Mouse (Mus musculus) bone marrow, adult 2 months (tissue): ENCODE data around the gene Vps26b. TPM values are rescaled to one million over a fixed set of nuclear protein-coding genes. Genes with fewer than 3 reads are reported as not detected.

Experiments used
- H3K27ac ChIP-seq: fragments of 200-500 bp; 2 replicates; pipeline ENCODE4 v1.5.1; 2012; ENCODE audit warnings: low read depth, mild to moderate bottlenecking, control low read depth, inconsistent platforms, low read length; ENCODE audit not compliant: control insufficient read depth, poor library complexity, insufficient read depth
- H3K4me1 ChIP-seq: fragments of 200-500 bp; 2 replicates; pipeline ENCODE4 v1.6.1; 2011; ENCODE audit warnings: low read length; ENCODE audit not compliant: control insufficient read depth, insufficient read depth
- H3K4me3 ChIP-seq: fragments of 200-500 bp; replicated peaks from 2 replicates; pipeline ENCODE3; 2011; ENCODE audit warnings: mild to moderate bottlenecking, low read depth, low read length, control low read depth; ENCODE audit not compliant: control insufficient read depth
- CTCF ChIP-seq: fragments of 200-500 bp; IDR thresholded peaks from 2 replicates; pipeline ENCODE4 v1.5.1; 2011; ENCODE audit warnings: low read length, control low read depth; ENCODE audit not compliant: control insufficient read depth, insufficient read depth
- POLR2A ChIP-seq: fragments of 200-500 bp; IDR thresholded peaks from 2 replicates; pipeline ENCODE4 v1.6.1; 2011; ENCODE audit warnings: low read depth, mild to moderate bottlenecking, control low read depth, low read length, borderline replicate concordance; ENCODE audit not compliant: control insufficient read depth
- whole genome bisulfite sequencing: fragments of 180-500 bp; shearing (Covaris S2); methylation state at CpG from one replicate; pipeline ENCODE4 v1.1.7; 2018; 5-methylcytosine and 5-hydroxymethylcytosine counted together
- polyA plus RNA-seq: library from polyadenylated mRNA; stranded (reverse); fragments of >200 nt; gene quantifications from 2 replicates; pipeline ENCODE4 v1.2.4, GENCODE M21; 2011; ENCODE audit warnings: low replicate concordance; ENCODE audit not compliant: missing spikeins, insufficient read depth, insufficient read length

Vps26b gene
- polyA plus RNA-seq, 1 experiment, result 17.7 TPM

- TF ChIP-seq CTCF, result no peak
- 0 out of 2 replicates have a peak, but pooled peaks have one; percentile 8 for TF ChIP-seq POLR2A
- under 1% methylated on average over 35 of the region's 35 CpGs for WGBS
- Histone ChIP-seq H3K4me1 (no peaks in the 10 kb centered on the region; the same call in 1 of the 2 replicates), H3K4me3 (peak within 1 kb of the TSS; percentile 90), H3K27ac (peak within 1 kb of the TSS; percentile 12)
Observed at GRCm38 (mm10) chr9:26999461-27000395, 30.1 kb downstream of the Vps26b start, which contains the start of the genes Acad8 and Thyn1. Gene Acad8, minus strand, starts transcription at chr9:26999566. Gene Thyn1, plus strand, starts transcription at chr9:26999710.

DNA sequence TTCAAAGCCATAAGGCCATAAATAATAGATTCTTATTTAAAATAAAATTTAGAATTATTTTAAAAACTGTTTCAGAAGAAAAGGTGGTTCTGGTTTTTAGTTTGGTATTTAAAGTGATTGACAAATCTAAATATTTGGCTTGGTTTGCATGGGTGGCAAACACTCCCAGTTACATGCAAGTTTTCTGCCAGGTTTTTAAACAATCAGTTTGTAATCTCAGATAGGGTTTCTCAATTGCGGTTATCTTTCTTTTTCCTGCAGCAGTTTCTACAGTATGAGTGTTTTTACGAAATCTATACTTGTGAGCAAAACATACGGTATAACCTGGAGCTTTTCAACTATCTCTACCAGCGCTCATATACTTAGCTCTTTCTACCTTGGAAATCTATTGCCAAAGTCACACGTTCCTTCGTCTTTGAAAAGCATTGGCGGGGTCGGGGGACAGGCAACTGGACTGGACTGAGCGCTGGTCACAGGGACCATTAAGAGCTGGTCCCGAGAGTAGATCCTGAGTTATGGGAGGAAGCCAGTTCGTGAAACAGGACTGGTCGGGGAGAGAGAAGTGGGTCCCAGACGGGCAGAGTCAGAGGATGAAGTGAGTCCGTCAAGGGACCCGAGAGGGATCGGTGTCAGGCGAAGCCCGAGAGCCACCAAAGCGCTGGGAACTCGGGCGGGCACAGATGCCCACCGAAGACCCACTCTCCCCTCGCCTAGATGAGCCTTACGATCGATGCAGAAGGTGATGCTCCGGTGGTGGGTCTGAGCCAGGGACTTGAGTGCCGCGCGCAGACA is 31.0 kb downstream of the Vps26b start:
- Histone ChIP-seq H3K27ac (peak overlapping the region; percentile 12), H3K4me3 (peak overlapping the region; percentile 90), H3K4me1 (no peaks in the 10 kb centered on the region; the same call in 1 of the 2 replicates)
- TF ChIP-seq POLR2A (no peak), CTCF (no peak)
- under 1% methylated on average over 29 of the region's 29 CpGs for WGBS

DNA sequence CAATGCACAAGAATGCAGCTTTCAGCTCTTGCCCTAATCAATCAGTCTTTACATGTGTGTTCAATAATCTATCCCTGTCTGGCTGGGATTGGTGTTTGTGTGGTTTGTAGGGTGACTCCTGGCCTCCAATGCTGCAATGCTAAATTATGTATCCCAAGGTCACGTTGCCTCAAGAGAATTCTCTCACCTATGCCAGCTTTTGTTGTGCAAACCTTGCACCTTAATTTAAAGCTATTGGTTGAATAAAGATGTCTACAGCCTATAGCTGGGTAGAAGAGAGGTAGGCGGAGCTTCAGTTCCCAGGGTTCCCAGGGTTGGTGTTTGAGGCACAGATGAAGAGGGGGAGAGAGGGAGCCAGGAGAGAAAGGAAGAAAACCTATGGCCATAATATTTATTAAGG is 32.4 kb downstream of the Vps26b start:
- H3K4me1 ChIP-seq, result no peaks in the 10 kb centered on the region; the same call in 1 of the 2 replicates
- TF ChIP-seq POLR2A (no peak), CTCF (no peak)
- H3K27ac ChIP-seq, result no peak overlapping the region
- 69% methylated on average over 2 of the region's 2 CpGs for WGBS
- no peak overlapping the region for H3K4me3 ChIP-seq

DNA sequence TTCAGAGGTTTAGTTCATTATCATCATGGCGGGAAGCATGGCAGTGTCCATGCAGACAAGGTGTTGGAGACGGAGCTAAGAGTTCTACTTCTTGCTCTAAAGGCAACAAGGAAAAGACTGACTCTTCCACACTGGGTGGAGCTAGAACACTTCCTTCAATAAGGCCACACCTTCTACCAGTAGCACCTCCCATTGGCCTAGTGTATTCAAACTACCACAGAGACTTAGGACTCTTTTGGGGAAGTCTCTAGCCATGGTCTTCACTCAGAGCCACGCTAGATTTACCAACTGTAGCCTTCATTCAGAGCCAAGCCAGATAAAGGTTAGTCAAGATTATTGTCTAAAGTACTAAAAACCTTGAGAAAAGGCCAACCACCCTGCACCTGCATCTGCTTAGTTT is 32.8 kb downstream of the Vps26b start:
- WGBS, result 50% methylated on average over 3 of the region's 3 CpGs
- H3K27ac ChIP-seq, result no peak overlapping the region
- no peak overlapping the region for H3K4me3 ChIP-seq
- no peaks in the 10 kb centered on the region; the same call in 1 of the 2 replicates for H3K4me1 ChIP-seq
- TF ChIP-seq POLR2A (no peak), CTCF (no peak)

DNA sequence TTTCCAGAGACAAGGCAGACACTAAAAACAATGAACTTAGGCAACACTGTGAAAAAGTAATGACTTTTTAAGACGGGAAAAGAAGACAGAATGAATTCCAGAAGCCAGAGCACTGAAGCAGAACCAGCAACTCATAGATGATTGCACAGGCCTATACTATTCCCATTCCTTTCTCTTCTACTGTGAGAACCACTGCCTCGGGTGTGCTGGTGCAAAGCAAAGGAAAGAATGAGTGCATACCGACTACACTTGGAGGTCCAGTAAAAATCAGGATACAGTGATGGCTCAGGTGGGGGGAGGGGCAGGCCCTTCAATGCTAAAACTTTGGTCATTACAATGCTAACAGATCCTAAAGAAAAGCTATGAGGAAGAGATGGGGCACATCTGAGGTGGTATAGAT is 36.0 kb downstream of the Vps26b start:
- WGBS, result 72% methylated on average over 3 of the region's 3 CpGs
- Histone ChIP-seq H3K4me3 (no peak overlapping the region), H3K4me1 (no peaks in the 10 kb centered on the region), H3K27ac (no peak overlapping the region)
- TF ChIP-seq CTCF, result no peak
- TF ChIP-seq POLR2A, result no peak

DNA sequence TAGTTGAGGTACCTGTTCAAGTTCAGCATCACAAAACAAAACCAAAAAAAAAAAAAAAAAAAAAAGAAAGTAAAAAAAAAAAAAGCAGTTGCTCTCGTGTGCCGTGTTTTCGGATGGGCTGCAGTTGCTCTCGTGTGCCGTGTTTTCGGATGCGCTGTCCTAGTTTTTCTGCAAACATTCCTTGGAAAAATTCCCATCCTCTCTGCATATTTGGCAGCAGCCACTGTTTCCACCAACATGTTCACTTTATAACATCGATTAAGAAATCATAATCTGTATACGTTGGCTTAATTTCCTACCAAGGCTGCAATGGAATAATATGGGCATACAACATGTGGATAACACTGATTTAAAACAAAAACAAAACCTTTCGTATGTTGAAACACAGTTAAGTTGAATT is 36.7 kb downstream of the Vps26b start:
- WGBS, result 84% methylated on average over 10 of the region's 10 CpGs
- no peaks in the 10 kb centered on the region for H3K4me1 ChIP-seq
- H3K27ac ChIP-seq, result no peak overlapping the region
- TF ChIP-seq POLR2A, result no peak
- no peak for TF ChIP-seq CTCF
- H3K4me3 ChIP-seq, result no peak overlapping the region

DNA sequence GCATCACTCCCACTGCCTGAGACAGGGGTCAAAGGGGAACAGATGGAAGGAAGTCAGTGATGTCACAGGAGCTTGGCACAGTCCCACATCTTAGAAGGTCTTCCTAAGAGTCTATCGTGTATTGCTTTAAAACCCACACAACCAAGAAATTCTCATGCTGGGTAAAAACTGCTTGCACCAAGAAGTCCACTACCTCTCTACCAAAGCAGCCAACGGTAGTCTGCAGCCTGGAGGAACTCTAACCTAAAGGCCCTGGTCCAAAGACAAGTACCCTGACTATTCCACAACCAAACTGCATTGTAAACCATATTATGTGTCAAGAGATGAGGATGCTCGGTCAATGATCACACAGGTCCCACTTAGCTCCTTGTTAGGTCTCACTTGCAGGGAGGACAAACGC is 39.7 kb downstream of the Vps26b start:
- no peak for TF ChIP-seq POLR2A
- TF ChIP-seq CTCF, result no peak
- H3K4me1 ChIP-seq, result no peaks in the 10 kb centered on the region
- no peak overlapping the region for H3K4me3 ChIP-seq
- WGBS, result 77% methylated on average over 4 of the region's 4 CpGs
- no peak overlapping the region for H3K27ac ChIP-seq

DNA sequence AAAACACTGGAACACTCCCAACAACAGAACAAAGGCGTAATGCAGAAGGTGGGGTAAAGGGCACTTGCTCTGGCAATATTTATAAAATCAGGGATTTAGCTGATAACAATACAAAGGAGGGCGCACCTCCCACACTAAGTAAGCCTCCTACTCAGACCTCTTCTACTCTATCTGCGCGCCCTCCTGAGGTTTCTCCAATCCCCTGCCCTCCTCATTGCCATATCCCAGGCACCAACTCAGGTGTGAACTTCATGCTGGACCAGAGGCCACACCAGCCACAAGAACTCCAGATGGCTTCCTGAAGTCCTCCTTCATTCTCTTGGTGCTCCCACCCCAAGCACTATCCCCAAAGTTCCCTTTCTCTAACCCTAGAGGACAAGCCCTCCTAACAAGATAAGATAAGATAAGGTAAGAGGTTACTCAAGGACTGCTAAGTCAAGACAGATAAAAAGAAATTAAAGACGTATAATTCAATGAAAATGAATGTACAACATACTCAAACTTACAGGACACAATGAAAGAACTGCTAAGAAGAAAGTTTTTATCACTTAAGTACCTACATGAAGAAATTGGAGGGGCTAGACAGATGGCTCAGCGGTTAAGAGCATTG is 44.1 kb downstream of the Vps26b start:
- H3K4me3 ChIP-seq, result no peak overlapping the region
- no peak overlapping the region for H3K27ac ChIP-seq
- TF ChIP-seq CTCF, result no peak
- no peak for TF ChIP-seq POLR2A
- 81% methylated on average over 6 of the region's 6 CpGs for WGBS
- H3K4me1 ChIP-seq, result no peaks in the 10 kb centered on the region
